In genomic region chr19:24241271-24241670, GRCm38 (mm10) we compare ENCODE assay signal across 21 mouse cellular contexts.
"Had no signal": no experiment of that assay in that cellular context is flagged by ENCODE, and none has a peak within 500 bp of the region (broad histone marks: within the 10 kb centered on the region; RNA-seq: fewer than 3 reads in every experiment).

No protein-coding gene starts in this region.

- DNase-seq: kidney, adult 18-20 months; kidney, postnatal 10 days; layer of hippocampus, adult 9-11 months; left cerebral cortex, postnatal 4 days; liver, postnatal 0 days; lung, embryonic 14.5 days; thymus, adult 18-20 months; thymus, postnatal 36 days had no signal

- H3K27ac ChIP-seq: intestine, embryonic 15.5 days; layer of hippocampus, adult 2 months; left cerebral cortex, adult 2 months; limb, embryonic 12.5 days; limb, embryonic 15.5 days; liver, embryonic 14.5 days; macrophage; midbrain, embryonic 12.5 days; midbrain, embryonic 15.5 days; neural tube, embryonic 12.5 days; neural tube, embryonic 15.5 days had no signal

- H3K27me3 ChIP-seq: intestine, embryonic 15.5 days; limb, embryonic 12.5 days; limb, embryonic 15.5 days; midbrain, embryonic 12.5 days; midbrain, embryonic 15.5 days; neural tube, embryonic 12.5 days; neural tube, embryonic 15.5 days had no signal

- H3K9me3 ChIP-seq: intestine, embryonic 15.5 days; limb, embryonic 12.5 days; limb, embryonic 15.5 days; midbrain, embryonic 12.5 days; midbrain, embryonic 15.5 days; neural tube, embryonic 12.5 days; neural tube, embryonic 15.5 days had no signal

- H3K4me3 ChIP-seq: intestine, embryonic 15.5 days; layer of hippocampus, adult 2 months; left cerebral cortex, adult 2 months; limb, embryonic 12.5 days; limb, embryonic 15.5 days; midbrain, embryonic 12.5 days; midbrain, embryonic 15.5 days; neural tube, embryonic 12.5 days; neural tube, embryonic 15.5 days had no signal

- H3K9ac ChIP-seq: intestine, embryonic 15.5 days; limb, embryonic 12.5 days; limb, embryonic 15.5 days; liver, embryonic 14.5 days; liver, postnatal 0 days; lung, embryonic 14.5 days; midbrain, embryonic 12.5 days; midbrain, embryonic 15.5 days; neural tube, embryonic 12.5 days; neural tube, embryonic 15.5 days had no signal

- H3K36me3 ChIP-seq: intestine, embryonic 15.5 days; limb, embryonic 12.5 days; limb, embryonic 15.5 days; midbrain, embryonic 12.5 days; midbrain, embryonic 15.5 days; neural tube, embryonic 12.5 days; neural tube, embryonic 15.5 days had no signal

- H3K4me2 ChIP-seq: intestine, embryonic 15.5 days; limb, embryonic 12.5 days; limb, embryonic 15.5 days; liver, embryonic 11.5 days; lung, embryonic 14.5 days; midbrain, embryonic 12.5 days; midbrain, embryonic 15.5 days; neural tube, embryonic 15.5 days had no signal

- H3K4me1 ChIP-seq: midbrain, embryonic 12.5 days; midbrain, embryonic 15.5 days had no signal

- ATAC-seq: intestine, embryonic 15.5 days; liver, postnatal 0 days; lung, postnatal 0 days; midbrain, embryonic 15.5 days had no signal
